24 mouse cellular contexts compared by ENCODE assay signal in genomic region chr2:95587044-95587443, GRCm38 (mm10).
DNase-seq lines count a peak whose midpoint lies in the region; ATAC-seq and TF ChIP-seq lines count a peak whose summit lies in the region.
"Had no signal": no experiment of that assay in that cellular context is flagged by ENCODE, and none has a peak within 500 bp of the region (broad histone marks: within the 10 kb centered on the region; RNA-seq: fewer than 3 reads in every experiment).

No protein-coding gene starts in this region.

- intact Hi-C loops in left cerebral cortex, postnatal 4 days (cut with DNase I) = no loop called here

- ATAC-seq in forebrain, embryonic 15.5 days (replicated peaks) = no peak
- ATAC-seq in kidney, embryonic 16.5 days (ENCODE audit: low FRiP score, low TSS enrichment) = peak; percentile 97
- ATAC-seq in limb, embryonic 11.5 days (ENCODE audit: insufficient number of reproducible peaks, low FRiP score, low TSS enrichment, low read depth) = peak; percentile 62; the same call in 1 of the 2 replicates
- ATAC-seq in CD4-positive, CD25-positive, alpha-beta regulatory T cell, adult 4 months = no peak
- no peak for ATAC-seq in lung, postnatal 0 days
- ATAC-seq: forebrain, embryonic 16.5 days; hindbrain, embryonic 16.5 days; intestine, postnatal 0 days; midbrain, embryonic 15.5 days had no signal

- H3K9me3 ChIP-seq in forebrain, embryonic 10.5 days = no peaks in the 10 kb centered on the region
- no peaks in the 10 kb centered on the region for H3K9me3 ChIP-seq in forebrain, embryonic 15.5 days
- H3K9me3 ChIP-seq in kidney, embryonic 16.5 days (ENCODE audit: low read length) = no peaks in the 10 kb centered on the region
- no peaks in the 10 kb centered on the region for H3K9me3 ChIP-seq in limb, embryonic 11.5 days (ENCODE audit: control insufficient read depth, low read length)
- H3K9me3 ChIP-seq in lung, postnatal 0 days (ENCODE audit: low read length) = no peaks in the 10 kb centered on the region
- H3K9me3 ChIP-seq: midbrain, embryonic 15.5 days; neural tube, embryonic 12.5 days had no signal

- H3K36me3 ChIP-seq in forebrain, embryonic 10.5 days (replicated peaks) = no peaks in the 10 kb centered on the region
- H3K36me3 ChIP-seq in forebrain, embryonic 15.5 days = no peaks in the 10 kb centered on the region
- no peaks in the 10 kb centered on the region for H3K36me3 ChIP-seq in kidney, embryonic 16.5 days (ENCODE audit: insufficient read depth, low read length)
- H3K36me3 ChIP-seq in limb, embryonic 11.5 days (ENCODE audit: control insufficient read depth, insufficient read depth, low read length) = no peaks in the 10 kb centered on the region
- no peaks in the 10 kb centered on the region for H3K36me3 ChIP-seq in lung, postnatal 0 days (ENCODE audit: insufficient read depth, low read length)
- H3K36me3 ChIP-seq: midbrain, embryonic 15.5 days; neural tube, embryonic 12.5 days had no signal

- TF ChIP-seq CTCF in lung, postnatal 0 days (IDR thresholded peaks at IDR 0.05) = no peak

- DNase-seq in forebrain, embryonic 10.5 days (ENCODE audit: extremely low spot score, low spot score) = peak; percentile 14
- peak; percentile 49 for DNase-seq in forelimb bud, embryonic 11.5 days (ENCODE audit: low read depth, low spot score)
- peak; percentile 24 for DNase-seq in limb, embryonic 11.5 days (ENCODE audit: low spot score)
- DNase-seq in left cerebral cortex, postnatal 4 days = no peak
- DNase-seq in lung, postnatal 0 days (ENCODE audit: low spot score) = no peak
- DNase-seq: adrenal gland, postnatal 36 days; cerebellum, adult 11 months; cerebellum, adult 9-11 months; gastrocnemius, postnatal 36 days; layer of hippocampus, postnatal 36 days; lung, embryonic 14.5 days; lung, postnatal 4 days; right cerebral cortex, postnatal 25 days; spleen, adult 18-20 months; thymus, postnatal 14 days had no signal

- H3K4me2 ChIP-seq in forebrain, embryonic 15.5 days (replicated peaks) = no peak overlapping the region
- H3K4me2 ChIP-seq in kidney, embryonic 16.5 days (replicated peaks; ENCODE audit: low read depth, low read length) = no peak overlapping the region
- no peak overlapping the region for H3K4me2 ChIP-seq in limb, embryonic 11.5 days (ENCODE audit: low read depth, severe bottlenecking)
- H3K4me2 ChIP-seq in lung, postnatal 0 days (replicated peaks; ENCODE audit: low read depth, low read length) = no peak overlapping the region
- H3K4me2 ChIP-seq: lung, embryonic 14.5 days; midbrain, embryonic 15.5 days; neural tube, embryonic 12.5 days had no signal

- H3K4me1 ChIP-seq in forebrain, embryonic 10.5 days = 0 out of 2 replicates have a peak, but pooled peaks cover 3% of the 10 kb centered on the region
- no peaks in the 10 kb centered on the region for H3K4me1 ChIP-seq in forebrain, embryonic 15.5 days
- H3K4me1 ChIP-seq in kidney, embryonic 16.5 days (ENCODE audit: insufficient read depth, low read length) = no peaks in the 10 kb centered on the region
- no peaks in the 10 kb centered on the region for H3K4me1 ChIP-seq in limb, embryonic 11.5 days (ENCODE audit: control insufficient read depth, insufficient read depth, low read length)
- H3K4me1 ChIP-seq in lung, postnatal 0 days (ENCODE audit: insufficient read depth, low read depth, low read length) = no peaks in the 10 kb centered on the region
- H3K4me1 ChIP-seq: midbrain, embryonic 15.5 days; neural tube, embryonic 12.5 days had no signal

- WGBS in forebrain, embryonic 10.5 days = 10% methylated on average over 4 of the region's 4 CpGs
- WGBS in forebrain, embryonic 15.5 days = 4% methylated on average over 4 of the region's 4 CpGs
- 17% methylated on average over 4 of the region's 4 CpGs for WGBS in kidney, embryonic 16.5 days
- 9% methylated on average over 4 of the region's 4 CpGs for WGBS in limb, embryonic 11.5 days
- WGBS in lung, postnatal 0 days = 46% methylated on average over 4 of the region's 4 CpGs

- H3K27me3 ChIP-seq in forebrain, embryonic 10.5 days (ENCODE audit: poor library complexity, severe bottlenecking) = peaks cover 50% of the 10 kb centered on the region
- H3K27me3 ChIP-seq in forebrain, embryonic 15.5 days = no peaks in the 10 kb centered on the region
- H3K27me3 ChIP-seq in kidney, embryonic 16.5 days (ENCODE audit: insufficient read depth, low read length) = no peaks in the 10 kb centered on the region
- H3K27me3 ChIP-seq in limb, embryonic 11.5 days (ENCODE audit: control insufficient read depth, insufficient read depth, low read length) = no peaks in the 10 kb centered on the region
- H3K27me3 ChIP-seq in lung, postnatal 0 days (replicated peaks; ENCODE audit: insufficient read depth, low read length) = no peaks in the 10 kb centered on the region
- H3K27me3 ChIP-seq: midbrain, embryonic 15.5 days; neural tube, embryonic 12.5 days had no signal

- TF ChIP-seq EP300 in lung, postnatal 0 days (IDR thresholded peaks at IDR 0.05) = no peak

- no peak overlapping the region for H3K27ac ChIP-seq in forebrain, embryonic 10.5 days
- no peak overlapping the region for H3K27ac ChIP-seq in forebrain, embryonic 15.5 days (replicated peaks)
- no peak overlapping the region for H3K27ac ChIP-seq in kidney, embryonic 16.5 days (ENCODE audit: low read length)
- H3K27ac ChIP-seq in limb, embryonic 11.5 days (replicated peaks; ENCODE audit: low read depth, low read length) = no peak overlapping the region
- H3K27ac ChIP-seq in lung, postnatal 0 days (ENCODE audit: low read length) = no peak overlapping the region
- H3K27ac ChIP-seq: liver, embryonic 14.5 days; midbrain, embryonic 15.5 days; neural tube, embryonic 12.5 days had no signal

- H3K9ac ChIP-seq in forebrain, embryonic 15.5 days (replicated peaks) = no peak overlapping the region
- H3K9ac ChIP-seq in kidney, embryonic 16.5 days (replicated peaks; ENCODE audit: low read length) = no peak overlapping the region
- no peak overlapping the region for H3K9ac ChIP-seq in limb, embryonic 11.5 days (ENCODE audit: low read length)
- no peak overlapping the region for H3K9ac ChIP-seq in lung, postnatal 0 days (replicated peaks; ENCODE audit: low read depth)
- H3K9ac ChIP-seq: liver, embryonic 14.5 days; lung, embryonic 14.5 days; midbrain, embryonic 15.5 days; neural tube, embryonic 12.5 days had no signal

- H3K4me3 ChIP-seq in forebrain, embryonic 10.5 days = no peak overlapping the region
- H3K4me3 ChIP-seq in forebrain, embryonic 15.5 days = no peak overlapping the region
- H3K4me3 ChIP-seq in kidney, embryonic 16.5 days (ENCODE audit: low read length) = no peak overlapping the region
- no peak overlapping the region for H3K4me3 ChIP-seq in limb, embryonic 11.5 days (ENCODE audit: low read depth, low read length)
- no peak overlapping the region for H3K4me3 ChIP-seq in lung, postnatal 0 days (ENCODE audit: low read depth, low read length)
- H3K4me3 ChIP-seq: midbrain, embryonic 15.5 days; neural tube, embryonic 12.5 days had no signal

Comparison
In these comparisons a context has a peak if more than half of its experiments do, and no peak if none do; other contexts are left out.
1. DNase-seq: peak in forebrain, embryonic 10.5 days (single experiment), forelimb bud, embryonic 11.5 days (single experiment) and limb, embryonic 11.5 days (single experiment); none in left cerebral cortex, postnatal 4 days (single experiment) and lung, postnatal 0 days (single experiment).
2. ATAC-seq: peak in kidney, embryonic 16.5 days (single experiment) and limb, embryonic 11.5 days (single experiment); none in forebrain, embryonic 15.5 days (single experiment), CD4-positive, CD25-positive, alpha-beta regulatory T cell, adult 4 months (single experiment) and lung, postnatal 0 days (single experiment).